Mouse (Mus musculus): ENCODE measurements around the gene Nfkbiz.

Gene Nfkbiz

GRCm38 (mm10) chr16:55832040-55832439 lies 6.7 kb downstream of the Nfkbiz start:
- DNase-seq = no peak

GRCm38 (mm10) chr16:55831451-55831850 lies 7.2 kb downstream of the Nfkbiz start:
- DNase-seq = no peak

- DNase-seq = peak; percentile 85
These were observed 15.1 kb downstream of the Nfkbiz start for GRCm38 (mm10) chr16:55823398-55824155.

- DNase-seq = peak; percentile 81
These were observed 15.8 kb downstream of the Nfkbiz start for GRCm38 (mm10) chr16:55822741-55823397.

GRCm38 (mm10) chr16:55821997-55822740 lies 16.5 kb downstream of the Nfkbiz start:
- peak; percentile 100 for DNase-seq

- peak; percentile 96 for DNase-seq
These were observed 17.1 kb downstream of the Nfkbiz start for GRCm38 (mm10) chr16:55821571-55821981.

GRCm38 (mm10) chr16:55820916-55821570 lies 17.7 kb downstream of the Nfkbiz start:
- no peak for DNase-seq

GRCm38 (mm10) chr16:55820161-55820915 lies 18.4 kb downstream of the Nfkbiz start:
- DNase-seq = peak; percentile 95

- DNase-seq = peak; percentile 94
These were observed 19.4 kb downstream of the Nfkbiz start for GRCm38 (mm10) chr16:55819186-55819861.

GRCm38 (mm10) chr16:55817717-55818515 lies 20.8 kb downstream of the Nfkbiz start:
- DNase-seq = peak; percentile 88

- peak; percentile 66 for DNase-seq
These were observed 22.3 kb downstream of the Nfkbiz start for GRCm38 (mm10) chr16:55816202-55816941.

- peak; percentile 80 for DNase-seq
These were observed 23.2 kb downstream of the Nfkbiz start for GRCm38 (mm10) chr16:55815466-55815865.

- peak; percentile 41 for DNase-seq
These were observed 24.0 kb downstream of the Nfkbiz start for GRCm38 (mm10) chr16:55814686-55815085.

GRCm38 (mm10) chr16:55813916-55814315 lies 24.8 kb downstream of the Nfkbiz start:
- DNase-seq = peak; percentile 86

- peak; percentile 76 for DNase-seq
These were observed 26.9 kb downstream of the Nfkbiz start for GRCm38 (mm10) chr16:55811792-55812191.

- peak; percentile 89 for DNase-seq
These were observed 28.8 kb downstream of the Nfkbiz start for GRCm38 (mm10) chr16:55809779-55810514.

GRCm38 (mm10) chr16:55809345-55809744 lies 29.4 kb downstream of the Nfkbiz start:
- peak; percentile 48 for DNase-seq

- peak; percentile 96 for DNase-seq
These were observed 31.2 kb downstream of the Nfkbiz start for GRCm38 (mm10) chr16:55807505-55807932.

GRCm38 (mm10) chr16:55804799-55805198 lies 33.9 kb downstream of the Nfkbiz start:
- peak; percentile 30 for DNase-seq
